Mouse (Mus musculus): ENCODE data around the gene Heca.
"Not testable (repeated sequence)": the region's sequence is repeated elsewhere in the genome, so short reads cannot be mapped to it uniquely, and the experiment has no call there.

DNA sequence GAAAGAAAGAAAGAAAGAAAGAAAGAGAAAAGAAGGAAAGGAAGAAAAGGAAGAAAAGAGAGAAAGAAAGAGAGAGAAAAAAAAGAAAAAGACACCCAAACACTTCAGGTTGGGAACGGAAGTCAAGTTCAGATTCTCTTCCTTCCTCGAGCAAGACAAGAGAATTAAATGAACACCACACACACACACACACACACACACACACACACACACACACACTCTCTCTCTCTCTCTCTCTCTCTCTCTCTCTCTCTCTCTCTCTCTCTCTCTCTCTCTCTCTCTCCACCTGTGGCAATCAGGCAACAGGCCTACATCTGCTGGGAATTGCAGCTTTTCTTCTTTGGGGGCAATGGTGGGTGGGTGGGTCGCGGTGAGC lies 1.1 kb downstream of the Heca start:
- not testable (repeated sequence) for TF ChIP-seq GATA1, TAL1 (IDR thresholded peaks at IDR 0.05; ENCODE audit: low read length)

All from erythroblast, embryonic 14.5 days (primary cell).